Mouse (Mus musculus) gastrocnemius, postnatal 14 days (tissue): ENCODE data around the gene Lrrtm3. TPM values are rescaled to one million over a fixed set of nuclear protein-coding genes. Genes with fewer than 3 reads are reported as not detected.

Experiments used
- DNase-seq: peaks from one replicate; pipeline ENCODE4 v3.0.0; 2021; ENCODE audit warnings: mixed read lengths
- intact Hi-C: fragments of 180-260 bp; cut with DNase I; formaldehyde crosslinking; loops from one replicate; pipeline ENCODE4 v1.15.1; 2025; ENCODE audit warnings: low total_unique reads
- total RNA-seq, 2 experiments: library from RNA; stranded (reverse); gene quantifications; 2 replicates each; pipeline ENCODE4 v1.2.3; 2021

Lrrtm3 gene
- total RNA-seq, 2 experiments from 2014 or later, result 0.51 TPM; not detected in 1

DNA sequence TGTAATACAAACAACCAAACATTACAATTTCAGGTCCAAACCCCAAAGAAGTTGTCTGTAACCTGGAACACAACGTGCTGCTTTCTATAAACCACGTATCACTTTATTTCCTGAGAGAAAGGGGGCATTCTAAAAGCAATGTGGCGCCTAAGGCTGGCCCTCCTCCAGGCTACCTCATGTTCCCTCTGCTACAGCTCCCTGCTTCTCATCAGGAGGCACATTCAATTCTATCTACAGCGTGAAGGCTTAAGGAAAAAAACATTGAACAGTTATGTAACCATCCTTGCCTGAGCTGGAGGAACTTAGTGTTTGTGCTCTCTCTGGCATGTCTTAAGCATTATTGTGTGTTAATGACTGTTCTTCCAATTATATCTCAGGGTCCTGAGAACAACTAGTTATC, 142.8 kb downstream of the Lrrtm3 start:
- no peak for DNase-seq
- intact Hi-C loops, result no loop called here

- DNase-seq, result no peak
- intact Hi-C loops, result no loop called here
These were observed 144.5 kb downstream of the Lrrtm3 start for GRCm38 (mm10) chr10:63945534-63945933.

DNA sequence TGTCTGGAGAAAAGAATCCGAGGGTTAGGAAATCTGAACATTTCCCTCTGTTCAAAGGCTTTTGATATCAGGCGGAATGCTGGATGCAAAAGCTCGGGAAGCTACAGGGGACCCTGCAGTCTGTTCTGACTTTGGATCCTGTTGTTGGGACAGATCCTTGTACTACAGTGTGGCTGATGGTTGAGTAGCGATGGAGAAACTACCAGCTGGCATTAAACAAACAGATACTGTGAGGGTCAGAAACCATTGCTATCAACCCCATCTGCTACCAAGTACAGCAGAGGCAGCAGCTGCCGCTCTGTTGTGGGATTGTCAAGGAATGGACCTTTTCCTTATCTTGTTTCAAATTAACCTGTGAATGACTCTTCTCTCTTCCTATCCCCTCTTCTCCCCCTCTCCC, 156.1 kb downstream of the Lrrtm3 start:
- intact Hi-C loops, result no loop called here
- DNase-seq, result no peak

- intact Hi-C loops, result no loop called here
- DNase-seq, result no peak
These were observed 162.7 kb downstream of the Lrrtm3 start, which contains the start of gene Gm10118 for GRCm38 (mm10) chr10:63927334-63927733. Gm10118 (minus strand) TSS chr10:63927434.

- DNase-seq, result no peak
- intact Hi-C loops, result no loop called here
These were observed 181.2 kb downstream of the Lrrtm3 start for GRCm38 (mm10) chr10:63908878-63909277.

GRCm38 (mm10) chr10:63899891-63900290, 190.2 kb downstream of the Lrrtm3 start:
- intact Hi-C loops, result no loop called here
- no peak for DNase-seq

- intact Hi-C loops, result no loop called here
These were observed 195.5 kb downstream of the Lrrtm3 start for GRCm38 (mm10) chr10:63894612-63895011.

GRCm38 (mm10) chr10:63886449-63887088, 203.5 kb downstream of the Lrrtm3 start:
- intact Hi-C loops, result no loop called here
- no peak for DNase-seq

More at GRCm38 (mm10) chr10:63894612-63895011, 195.5 kb downstream of the Lrrtm3 start:
- no peak for DNase-seq

DNA sequence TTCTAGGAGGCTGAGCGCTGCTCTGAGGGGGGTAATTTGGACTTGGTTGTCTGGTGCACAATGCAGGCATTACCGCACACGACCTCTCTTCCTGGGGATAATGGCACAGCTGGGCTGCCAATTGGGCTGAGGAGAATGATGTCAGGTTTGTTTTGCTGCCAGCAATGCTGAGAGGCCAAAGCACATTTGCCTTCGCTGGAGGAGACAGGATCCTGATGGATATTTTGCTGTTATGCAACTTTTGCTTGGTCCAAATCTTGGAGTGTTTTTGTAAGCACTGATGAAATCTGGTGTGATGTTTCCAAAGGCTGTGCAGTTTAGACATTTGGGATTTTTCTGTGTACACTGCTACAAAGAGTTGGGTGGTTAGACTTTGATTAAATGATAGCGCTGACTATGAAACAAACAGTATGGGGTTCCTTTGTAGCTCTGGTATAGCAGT, 209.6 kb downstream of the Lrrtm3 start:
- no peak for DNase-seq
- intact Hi-C loops, result no loop called here

Other genes starting within 250 kb of the Lrrtm3 start
- gene Gm10118, start 162.8 kb downstream of the Lrrtm3 start, total RNA-seq, result not detected